Mouse (Mus musculus): Measurements from ENCODE around the gene Trim29. TPM values are rescaled to one million over a fixed set of nuclear protein-coding genes. Genes with fewer than 3 reads are reported as not detected.

Gene Trim29
- polyA plus RNA-seq, 1 experiment: 0.11 TPM

- no peak for TF ChIP-seq POLR2A (IDR thresholded peaks at IDR 0.05; ENCODE audit: low read depth, low read length)
- peak; percentile 61; the same call in 1 of the 2 replicates for TF ChIP-seq CTCF (IDR thresholded peaks at IDR 0.05; ENCODE audit: extremely low read depth, insufficient read length, insufficient replicate concordance, low read depth, low read length)
- Histone ChIP-seq H3K4me3 (ENCODE audit: low read depth, low read length) (no peak overlapping the region), H3K4me1 (ENCODE audit: control insufficient read depth, insufficient read depth, insufficient read length, low read length) (peaks cover 21% of the 10 kb centered on the region), H3K27me3 (ENCODE audit: control insufficient read depth, insufficient read depth, low read length) (no peaks in the 10 kb centered on the region), H3K27ac (ENCODE audit: insufficient read depth, low read depth, low read length) (no peak overlapping the region), H3K36me3 (ENCODE audit: control insufficient read depth, insufficient read depth, low read length) (no peaks in the 10 kb centered on the region)
- 44% methylated on average over 8 of the region's 8 CpGs for WGBS
Measured at GRCm38 (mm10) chr9:43267357-43267756, 43.3 kb upstream of the Trim29 start.

GRCm38 (mm10) chr9:43269166-43269565 lies 41.5 kb upstream of the Trim29 start:
- H3K4me1 ChIP-seq (ENCODE audit: control insufficient read depth, insufficient read depth, insufficient read length, low read length): peaks cover 5% of the 10 kb centered on the region
- H3K27me3 ChIP-seq (ENCODE audit: control insufficient read depth, insufficient read depth, low read length): no peaks in the 10 kb centered on the region
- no peak overlapping the region for H3K4me3 ChIP-seq (ENCODE audit: low read depth, low read length)
- WGBS: 68% methylated on average over 8 of the region's 8 CpGs
- no peaks in the 10 kb centered on the region for H3K36me3 ChIP-seq (ENCODE audit: control insufficient read depth, insufficient read depth, low read length)
- H3K27ac ChIP-seq (ENCODE audit: insufficient read depth, low read depth, low read length): no peak overlapping the region
- TF ChIP-seq POLR2A (IDR thresholded peaks at IDR 0.05; ENCODE audit: low read depth, low read length): no peak
- TF ChIP-seq CTCF (IDR thresholded peaks at IDR 0.05; ENCODE audit: extremely low read depth, insufficient read length, insufficient replicate concordance, low read depth, low read length): no peak

DNA sequence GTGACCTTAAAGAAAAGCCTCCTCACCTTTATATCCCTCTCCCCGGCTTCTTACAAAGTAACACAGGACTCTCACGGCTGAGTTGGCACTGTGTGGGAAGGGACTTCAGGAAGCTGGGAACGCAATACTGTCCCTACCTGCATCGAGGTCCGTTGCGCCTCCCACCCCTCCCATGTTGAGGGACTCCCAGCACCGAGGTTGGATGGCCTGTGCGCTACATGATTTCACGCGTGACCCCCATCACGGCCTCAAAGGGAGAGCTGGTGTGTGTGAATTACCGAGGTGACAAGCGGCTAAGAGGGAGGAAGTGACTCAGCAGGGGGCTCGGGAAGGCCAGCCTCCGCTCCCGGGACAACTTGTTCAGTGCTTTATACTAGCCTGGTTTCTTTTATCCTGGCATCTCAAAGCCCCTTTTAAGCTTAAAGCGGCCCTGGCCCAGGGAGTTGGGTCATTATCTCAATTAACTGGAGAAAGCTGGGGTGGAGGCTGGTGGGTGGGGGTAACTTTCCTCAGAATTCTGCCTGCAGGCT lies 39.9 kb upstream of the Trim29 start:
- WGBS: 53% methylated on average over 17 of the region's 17 CpGs
- Histone ChIP-seq H3K4me3 (ENCODE audit: low read depth, low read length) (no peak overlapping the region), H3K27ac (ENCODE audit: insufficient read depth, low read depth, low read length) (no peak overlapping the region), H3K4me1 (ENCODE audit: control insufficient read depth, insufficient read depth, insufficient read length, low read length) (peaks cover 3% of the 10 kb centered on the region; the same call in 1 of the 2 replicates), H3K36me3 (ENCODE audit: control insufficient read depth, insufficient read depth, low read length) (no peaks in the 10 kb centered on the region), H3K27me3 (ENCODE audit: control insufficient read depth, insufficient read depth, low read length) (no peaks in the 10 kb centered on the region)
- no peak for TF ChIP-seq CTCF (IDR thresholded peaks at IDR 0.05; ENCODE audit: extremely low read depth, insufficient read length, insufficient replicate concordance, low read depth, low read length)
- no peak for TF ChIP-seq POLR2A (IDR thresholded peaks at IDR 0.05; ENCODE audit: low read depth, low read length)

DNA sequence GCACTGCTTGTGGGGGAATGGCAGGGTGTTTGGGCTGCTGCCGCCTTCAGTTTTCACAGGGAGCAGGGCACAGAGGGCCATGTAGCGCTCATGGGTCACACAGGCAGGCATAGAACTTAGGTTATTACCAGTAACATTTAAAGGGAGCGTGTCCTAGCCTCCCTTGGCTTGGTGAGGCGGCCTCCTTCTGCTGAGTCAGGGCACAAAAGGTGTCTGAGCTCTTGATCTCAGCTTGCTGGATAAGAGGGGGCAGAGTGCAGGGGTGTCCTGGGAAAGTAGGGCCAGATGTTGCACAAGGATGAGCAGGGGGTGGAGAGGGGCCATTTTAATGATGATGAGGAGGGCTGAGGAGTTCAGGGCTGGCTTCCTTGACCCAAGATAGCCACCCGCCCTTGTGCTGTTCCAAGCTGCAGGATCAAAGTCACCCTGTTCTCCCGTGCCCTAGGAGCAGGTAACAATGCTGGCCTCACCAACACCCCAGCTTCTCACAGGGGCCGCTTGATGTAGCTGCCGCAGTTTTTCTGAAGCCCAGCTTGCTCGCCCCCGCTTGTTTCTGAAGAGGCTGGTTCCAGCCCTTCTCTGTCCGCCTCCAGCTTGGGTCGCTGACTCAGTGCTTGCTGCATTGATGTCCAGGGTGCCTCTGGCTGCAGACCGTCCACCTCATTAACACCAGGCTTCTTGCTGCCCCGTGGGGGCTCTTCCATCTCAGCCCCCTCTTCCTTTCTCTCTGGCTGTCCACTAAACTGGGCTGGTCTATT lies 38.7 kb upstream of the Trim29 start:
- Histone ChIP-seq H3K27me3 (ENCODE audit: control insufficient read depth, insufficient read depth, low read length) (no peaks in the 10 kb centered on the region), H3K27ac (ENCODE audit: insufficient read depth, low read depth, low read length) (no peak overlapping the region), H3K4me1 (ENCODE audit: control insufficient read depth, insufficient read depth, insufficient read length, low read length) (peaks cover 3% of the 10 kb centered on the region; the same call in 1 of the 2 replicates), H3K4me3 (ENCODE audit: low read depth, low read length) (no peak overlapping the region), H3K36me3 (ENCODE audit: control insufficient read depth, insufficient read depth, low read length) (no peaks in the 10 kb centered on the region)
- TF ChIP-seq POLR2A (IDR thresholded peaks at IDR 0.05; ENCODE audit: low read depth, low read length): no peak
- TF ChIP-seq CTCF (IDR thresholded peaks at IDR 0.05; ENCODE audit: extremely low read depth, insufficient read length, insufficient replicate concordance, low read depth, low read length): no peak
- WGBS: 83% methylated on average over 14 of the region's 14 CpGs

- no peak overlapping the region for H3K27ac ChIP-seq (ENCODE audit: insufficient read depth, low read depth, low read length)
- TF ChIP-seq CTCF (IDR thresholded peaks at IDR 0.05; ENCODE audit: extremely low read depth, insufficient read length, insufficient replicate concordance, low read depth, low read length) (no peak), POLR2A (IDR thresholded peaks at IDR 0.05; ENCODE audit: low read depth, low read length) (no peak)
- H3K4me3 ChIP-seq (ENCODE audit: low read depth, low read length): no peak overlapping the region
- H3K4me1 ChIP-seq (ENCODE audit: control insufficient read depth, insufficient read depth, insufficient read length, low read length): no peaks in the 10 kb centered on the region
- H3K27me3 ChIP-seq (ENCODE audit: control insufficient read depth, insufficient read depth, low read length): no peaks in the 10 kb centered on the region
- H3K36me3 ChIP-seq (ENCODE audit: control insufficient read depth, insufficient read depth, low read length): no peaks in the 10 kb centered on the region
- WGBS: 85% methylated on average over 9 of the region's 9 CpGs
Measured at GRCm38 (mm10) chr9:43273735-43274134, 36.9 kb upstream of the Trim29 start.

GRCm38 (mm10) chr9:43284284-43284683 lies 26.4 kb upstream of the Trim29 start:
- no peak overlapping the region for H3K4me3 ChIP-seq (ENCODE audit: low read depth, low read length)
- no peaks in the 10 kb centered on the region for H3K36me3 ChIP-seq (ENCODE audit: control insufficient read depth, insufficient read depth, low read length)
- TF ChIP-seq CTCF (IDR thresholded peaks at IDR 0.05; ENCODE audit: extremely low read depth, insufficient read length, insufficient replicate concordance, low read depth, low read length) (peak; percentile 86), POLR2A (IDR thresholded peaks at IDR 0.05; ENCODE audit: low read depth, low read length) (no peak)
- H3K27ac ChIP-seq (ENCODE audit: insufficient read depth, low read depth, low read length): no peak overlapping the region
- WGBS: 10% methylated on average over 6 of the region's 6 CpGs
- H3K4me1 ChIP-seq (ENCODE audit: control insufficient read depth, insufficient read depth, insufficient read length, low read length): peaks cover 5% of the 10 kb centered on the region; the same call in 1 of the 2 replicates
- no peaks in the 10 kb centered on the region for H3K27me3 ChIP-seq (ENCODE audit: control insufficient read depth, insufficient read depth, low read length)

- Histone ChIP-seq H3K27ac (ENCODE audit: insufficient read depth, low read depth, low read length) (no peak overlapping the region), H3K36me3 (ENCODE audit: control insufficient read depth, insufficient read depth, low read length) (no peaks in the 10 kb centered on the region), H3K4me1 (ENCODE audit: control insufficient read depth, insufficient read depth, insufficient read length, low read length) (peaks cover 5% of the 10 kb centered on the region; the same call in 1 of the 2 replicates), H3K4me3 (ENCODE audit: low read depth, low read length) (no peak overlapping the region), H3K27me3 (ENCODE audit: control insufficient read depth, insufficient read depth, low read length) (no peaks in the 10 kb centered on the region)
- TF ChIP-seq POLR2A (IDR thresholded peaks at IDR 0.05; ENCODE audit: low read depth, low read length): no peak
- no peak for TF ChIP-seq CTCF (IDR thresholded peaks at IDR 0.05; ENCODE audit: extremely low read depth, insufficient read length, insufficient replicate concordance, low read depth, low read length)
- WGBS: 22% methylated on average over 4 of the region's 4 CpGs
Measured at GRCm38 (mm10) chr9:43285281-43285680, 25.4 kb upstream of the Trim29 start.
